Mouse (Mus musculus) midbrain, embryonic 10.5 days (tissue): ENCODE results near the gene Dph2. TPM values are rescaled to one million over a fixed set of nuclear protein-coding genes. Genes with fewer than 3 reads are reported as not detected.

Source experiments
- DNase-seq: peaks from one replicate; pipeline ENCODE4 v3.0.0-alpha.2; 2017; ENCODE audit warnings: low spot score
- H3K27ac ChIP-seq: fragments of 300-500 bp; sonication (generic); replicated peaks from 2 replicates; pipeline ENCODE4 v1.5.1; 2016; ENCODE audit warnings: mild to moderate bottlenecking
- H3K27me3 ChIP-seq: fragments of 300-500 bp; sonication (generic); 2 replicates; pipeline ENCODE4 v1.6.1; 2016; ENCODE audit warnings: low read depth, mild to moderate bottlenecking; ENCODE audit not compliant: poor library complexity, severe bottlenecking
- H3K36me3 ChIP-seq: fragments of 300-500 bp; sonication (generic); 2 replicates; pipeline ENCODE4 v1.6.1; 2016; ENCODE audit warnings: mild to moderate bottlenecking, moderate library complexity
- H3K4me1 ChIP-seq: fragments of 300-500 bp; sonication (generic); 2 replicates; pipeline ENCODE4 v1.6.1; 2016
- H3K4me3 ChIP-seq: fragments of 300-500 bp; sonication (generic); 2 replicates; pipeline ENCODE4 v1.5.1; 2016; ENCODE audit warnings: mild to moderate bottlenecking, moderate library complexity
- H3K9me3 ChIP-seq: fragments of 300-500 bp; sonication (generic); replicated peaks from 2 replicates; pipeline ENCODE4 v1.6.1; 2016; ENCODE audit warnings: mild to moderate bottlenecking
- WGBS: fragments of 180-500 bp; shearing (Covaris S2); methylation state at CpG from one replicate; pipeline ENCODE4 v1.1.7; 2016; 5-methylcytosine and 5-hydroxymethylcytosine counted together
- polyA plus RNA-seq: library from polyadenylated mRNA; unstranded; fragments of >200 nt; fragmentation: Nextera tagmentation; extraction: Ambion mirVana; gene quantifications from 2 replicates; pipeline ENCODE4 v1.2.1, GENCODE M21; 2016

Gene Dph2
- polyA plus RNA-seq, 1 experiment from 2014 or later: 30.9 TPM

GRCm38 (mm10) chr4:117885093-117885492 lies 6.7 kb downstream of the Dph2 start:
- 0 out of 2 replicates have a peak overlapping the region, but pooled peaks have one; percentile 95 for H3K4me3 ChIP-seq
- H3K9me3 ChIP-seq: no peaks in the 10 kb centered on the region
- 94% methylated on average over 10 of the region's 10 CpGs for WGBS
- H3K36me3 ChIP-seq: peaks cover 49% of the 10 kb centered on the region
- H3K27ac ChIP-seq: no peak overlapping the region
- no peak for DNase-seq
- 0 out of 2 replicates have a peak, but pooled peaks cover 8% of the 10 kb centered on the region for H3K27me3 ChIP-seq
- peaks cover 65% of the 10 kb centered on the region for H3K4me1 ChIP-seq

GRCm38 (mm10) chr4:117884146-117884545 lies 7.7 kb downstream of the Dph2 start:
- peaks cover 49% of the 10 kb centered on the region for H3K36me3 ChIP-seq
- DNase-seq: no peak
- peaks cover 71% of the 10 kb centered on the region for H3K4me1 ChIP-seq
- no peaks in the 10 kb centered on the region for H3K9me3 ChIP-seq
- no peak overlapping the region for H3K27ac ChIP-seq
- H3K4me3 ChIP-seq: peak overlapping the region; percentile 90
- 0 out of 2 replicates have a peak, but pooled peaks cover 8% of the 10 kb centered on the region for H3K27me3 ChIP-seq
- WGBS: 100% methylated on average over 1 of the region's 1 CpGs

- Histone ChIP-seq H3K27me3 (0 out of 2 replicates have a peak, but pooled peaks cover 8% of the 10 kb centered on the region), H3K36me3 (peaks cover 58% of the 10 kb centered on the region), H3K9me3 (no peaks in the 10 kb centered on the region), H3K27ac (peak within 1 kb of the TSS; percentile 96), H3K4me1 (peaks cover 77% of the 10 kb centered on the region), H3K4me3 (peak within 1 kb of the TSS; percentile 90)
- DNase-seq: peak; percentile 72
- WGBS: under 1% methylated on average over 91 of the region's 103 CpGs
These were observed 8.8 kb downstream of the Dph2 start, which contains the start of gene B4galt2 for GRCm38 (mm10) chr4:117882701-117883691. TSS of gene B4galt2 (minus strand) at chr4:117883487.

GRCm38 (mm10) chr4:117878703-117879102 lies 13.1 kb downstream of the Dph2 start:
- no peaks in the 10 kb centered on the region for H3K9me3 ChIP-seq
- peaks cover 42% of the 10 kb centered on the region for H3K4me1 ChIP-seq
- DNase-seq: no peak
- WGBS: 85% methylated on average over 5 of the region's 5 CpGs
- H3K4me3 ChIP-seq: no peak overlapping the region
- no peaks in the 10 kb centered on the region for H3K27me3 ChIP-seq
- no peak overlapping the region for H3K27ac ChIP-seq
- peaks cover 78% of the 10 kb centered on the region for H3K36me3 ChIP-seq

GRCm38 (mm10) chr4:117878301-117878700 lies 13.5 kb downstream of the Dph2 start:
- WGBS: 78% methylated on average over 10 of the region's 10 CpGs
- H3K27ac ChIP-seq: 0 out of 2 replicates have a peak overlapping the region, but pooled peaks have one; percentile 49

GRCm38 (mm10) chr4:117873615-117874014 lies 18.2 kb downstream of the Dph2 start:
- Histone ChIP-seq H3K27ac (no peak overlapping the region), H3K4me3 (no peak overlapping the region), H3K9me3 (no peaks in the 10 kb centered on the region), H3K27me3 (0 out of 2 replicates have a peak, but pooled peaks cover 3% of the 10 kb centered on the region), H3K36me3 (peaks cover 56% of the 10 kb centered on the region), H3K4me1 (peaks cover 40% of the 10 kb centered on the region)
- WGBS: 91% methylated on average over 9 of the region's 9 CpGs
- no peak for DNase-seq

More at GRCm38 (mm10) chr4:117878301-117878700, 13.5 kb downstream of the Dph2 start:
- DNase-seq: no peak
- peaks cover 82% of the 10 kb centered on the region for H3K36me3 ChIP-seq
- no peaks in the 10 kb centered on the region for H3K27me3 ChIP-seq
- H3K4me3 ChIP-seq: no peak overlapping the region
- peaks cover 43% of the 10 kb centered on the region for H3K4me1 ChIP-seq
- H3K9me3 ChIP-seq: no peaks in the 10 kb centered on the region

- H3K4me3 ChIP-seq: peak within 1 kb of the TSS; percentile 45
- H3K27ac ChIP-seq: peak within 1 kb of the TSS; percentile 64
- peak; percentile 60 for DNase-seq
- no peaks in the 10 kb centered on the region for H3K9me3 ChIP-seq
- H3K4me1 ChIP-seq: peaks cover 46% of the 10 kb centered on the region
- peaks cover 15% of the 10 kb centered on the region for H3K27me3 ChIP-seq
- H3K36me3 ChIP-seq: peaks cover 45% of the 10 kb centered on the region
- WGBS: 5% methylated on average over 14 of the region's 14 CpGs
These were observed 19.4 kb downstream of the Dph2 start, which contains the start of gene Ccdc24 for GRCm38 (mm10) chr4:117872471-117872886. TSS of gene Ccdc24 (minus strand) at chr4:117872557.

- Histone ChIP-seq H3K9me3 (no peaks in the 10 kb centered on the region), H3K27ac (0 out of 2 replicates have a peak overlapping the region, but pooled peaks have one; percentile 64), H3K36me3 (peaks cover 38% of the 10 kb centered on the region), H3K4me1 (peaks cover 46% of the 10 kb centered on the region), H3K27me3 (peaks cover 22% of the 10 kb centered on the region), H3K4me3 (peak overlapping the region; percentile 45)
- no peak for DNase-seq
- 66% methylated on average over 7 of the region's 7 CpGs for WGBS
These were observed 20.0 kb downstream of the Dph2 start for GRCm38 (mm10) chr4:117871787-117872186.

- 69% methylated on average over 1 of the region's 1 CpGs for WGBS
- H3K27ac ChIP-seq: no peak overlapping the region
- H3K4me1 ChIP-seq: peaks cover 50% of the 10 kb centered on the region
- H3K36me3 ChIP-seq: peaks cover 26% of the 10 kb centered on the region
- no peak for DNase-seq
- no peak overlapping the region for H3K4me3 ChIP-seq
- no peaks in the 10 kb centered on the region for H3K9me3 ChIP-seq
- peaks cover 23% of the 10 kb centered on the region for H3K27me3 ChIP-seq
These were observed 21.4 kb downstream of the Dph2 start for GRCm38 (mm10) chr4:117870437-117870836.

GRCm38 (mm10) chr4:117869317-117869716 lies 22.5 kb downstream of the Dph2 start:
- H3K36me3 ChIP-seq: peaks cover 15% of the 10 kb centered on the region
- H3K9me3 ChIP-seq: no peaks in the 10 kb centered on the region
- 80% methylated on average over 9 of the region's 9 CpGs for WGBS
- peaks cover 23% of the 10 kb centered on the region for H3K27me3 ChIP-seq
- H3K4me1 ChIP-seq: peaks cover 50% of the 10 kb centered on the region
- no peak overlapping the region for H3K4me3 ChIP-seq
- DNase-seq: no peak
- H3K27ac ChIP-seq: no peak overlapping the region

- Histone ChIP-seq H3K4me3 (peak overlapping the region; percentile 24), H3K27ac (peak overlapping the region; percentile 67), H3K36me3 (no peaks in the 10 kb centered on the region), H3K27me3 (peaks cover 23% of the 10 kb centered on the region), H3K9me3 (no peaks in the 10 kb centered on the region), H3K4me1 (peaks cover 50% of the 10 kb centered on the region)
- peak; percentile 68 for DNase-seq
- WGBS: 21% methylated on average over 24 of the region's 24 CpGs
These were observed 24.0 kb downstream of the Dph2 start for GRCm38 (mm10) chr4:117867823-117868222.

- DNase-seq: no peak
- no peaks in the 10 kb centered on the region for H3K36me3 ChIP-seq
- WGBS: 81% methylated on average over 6 of the region's 6 CpGs
- H3K4me1 ChIP-seq: peaks cover 46% of the 10 kb centered on the region
- H3K27ac ChIP-seq: no peak overlapping the region
- H3K27me3 ChIP-seq: peaks cover 23% of the 10 kb centered on the region
- no peaks in the 10 kb centered on the region for H3K9me3 ChIP-seq
- H3K4me3 ChIP-seq: no peak overlapping the region
These were observed 24.8 kb downstream of the Dph2 start for GRCm38 (mm10) chr4:117867000-117867399.
